Mouse (Mus musculus): ENCODE data around the gene Inpp5a.
"Not testable (repeated sequence)": the region's sequence is repeated elsewhere in the genome, so short reads cannot be mapped to it uniquely, and the experiment has no call there.

Inpp5a gene

DNA sequence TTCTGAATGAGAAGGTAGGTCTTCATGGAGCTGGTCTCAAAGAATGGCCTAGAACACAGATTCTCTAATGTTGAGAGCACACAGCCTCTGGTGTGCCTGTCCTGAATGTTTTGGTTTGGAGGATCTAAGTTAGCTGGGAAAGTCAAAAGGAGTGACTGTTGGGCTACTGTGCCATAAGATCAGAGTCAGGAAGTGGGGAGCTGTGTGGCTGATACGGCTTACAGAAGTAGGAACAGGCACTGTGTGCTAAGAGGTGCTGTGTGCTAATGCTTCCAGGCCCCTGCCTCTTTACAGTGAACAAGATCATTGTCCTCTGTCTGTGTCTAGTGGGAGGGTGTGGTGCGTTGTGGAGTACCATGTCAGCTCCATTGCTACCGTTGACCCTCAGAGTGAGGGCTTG lies 12.0 kb downstream of the Inpp5a start:
- no peak for DNase-seq (ENCODE audit: low read depth)

DNA sequence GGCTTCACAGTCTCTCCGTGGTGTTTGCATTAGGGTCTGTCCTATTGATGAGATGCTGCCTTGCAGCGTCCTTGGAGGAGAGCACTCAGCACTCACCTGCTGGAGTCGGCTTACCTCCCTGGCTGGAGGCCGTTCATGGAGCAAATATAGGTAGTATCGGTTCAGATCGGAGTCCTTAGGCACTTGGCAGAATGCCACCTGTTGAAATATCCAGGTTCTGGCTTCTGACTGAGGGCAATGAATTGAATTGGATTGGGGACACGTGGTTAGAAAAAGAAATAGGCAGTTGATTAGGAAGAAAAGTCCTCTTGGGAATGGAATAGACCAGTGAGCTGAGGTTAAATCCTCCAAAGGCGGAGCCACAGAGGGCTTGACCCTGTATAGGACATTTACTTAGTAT lies 12.9 kb downstream of the Inpp5a start:
- DNase-seq (ENCODE audit: low read depth), result no peak

DNA sequence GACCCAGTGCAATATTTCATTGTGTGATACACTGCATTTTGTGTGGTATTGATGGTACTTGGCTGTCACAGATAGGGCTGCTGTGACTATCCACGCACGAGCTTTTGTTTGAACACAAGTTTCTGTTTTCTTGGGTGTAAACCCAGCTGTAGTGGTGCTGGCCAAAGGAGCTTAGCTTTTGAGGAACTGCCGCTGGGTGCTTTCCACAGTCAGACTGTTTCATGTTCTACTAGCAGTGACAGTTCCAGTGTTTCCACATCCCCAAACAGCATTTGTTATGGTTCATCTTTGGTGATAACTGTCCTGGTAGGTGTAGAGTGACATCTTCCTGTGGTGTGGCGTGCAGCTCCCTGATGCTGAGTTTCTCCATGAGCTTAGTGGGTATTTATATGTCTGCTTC lies 13.8 kb downstream of the Inpp5a start:
- DNase-seq (ENCODE audit: low read depth), result no peak

DNA sequence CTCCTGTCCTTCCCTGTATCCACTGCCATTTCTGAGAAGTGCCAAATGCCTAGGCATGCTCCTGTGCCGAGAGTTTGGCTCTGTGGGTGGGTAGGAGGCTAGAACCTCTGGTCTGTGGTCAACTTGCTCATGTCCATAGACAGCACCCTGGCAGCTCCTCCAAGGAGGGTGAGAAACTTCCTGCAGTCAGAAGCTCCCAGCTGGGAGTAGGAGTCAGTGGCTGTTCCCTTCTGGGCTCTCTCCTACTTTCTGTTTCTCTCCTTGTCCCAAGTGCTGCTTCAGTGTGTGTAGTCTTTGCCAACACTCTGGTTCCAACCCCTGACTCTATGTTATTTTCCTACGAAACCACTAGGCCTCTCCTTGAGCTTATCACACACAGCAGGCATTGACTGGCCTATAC lies 17.7 kb downstream of the Inpp5a start:
- no peak for DNase-seq (ENCODE audit: low read depth)

DNA sequence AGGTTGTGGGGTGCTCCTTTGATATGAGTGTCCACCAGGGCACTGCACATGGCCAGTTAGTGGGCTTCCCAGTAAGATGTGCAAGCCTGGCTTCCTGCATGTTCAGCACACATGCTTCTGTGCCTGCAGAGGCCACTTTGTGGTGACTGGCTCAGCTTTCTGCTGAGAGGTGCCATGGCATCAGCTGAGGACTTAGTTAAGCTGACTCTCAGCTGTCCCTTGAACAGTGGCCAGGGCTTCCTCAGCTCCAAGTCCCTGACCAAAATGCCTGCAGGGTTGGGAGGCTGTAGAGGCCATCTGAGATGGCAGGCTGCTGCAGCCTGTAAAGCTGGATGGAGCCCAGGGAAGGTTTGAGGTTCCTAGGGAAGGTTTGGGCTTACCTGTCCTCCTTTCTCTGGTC lies 19.1 kb downstream of the Inpp5a start:
- DNase-seq (ENCODE audit: low read depth), result no peak

DNA sequence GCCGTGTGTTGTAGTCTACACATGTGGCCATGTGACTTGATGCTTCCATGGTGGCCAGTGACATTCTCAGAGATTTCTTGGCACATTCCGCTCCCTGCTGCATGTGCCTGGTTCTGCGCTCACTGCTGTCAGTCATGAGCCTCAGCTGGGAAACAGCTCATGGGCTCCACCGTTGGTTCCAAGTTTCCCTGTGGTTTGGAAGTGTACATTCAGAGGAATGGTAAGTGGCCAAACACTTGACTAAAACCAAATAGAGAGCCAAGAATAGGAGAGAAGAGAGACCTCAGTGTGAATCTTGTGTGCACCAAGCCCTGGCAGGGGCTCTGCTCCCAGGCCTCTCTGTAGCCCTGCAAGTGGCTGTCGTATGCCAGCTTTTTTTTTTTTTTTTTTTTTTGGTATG lies 21.0 kb downstream of the Inpp5a start:
- peak; percentile 74 for DNase-seq (ENCODE audit: low read depth)

DNA sequence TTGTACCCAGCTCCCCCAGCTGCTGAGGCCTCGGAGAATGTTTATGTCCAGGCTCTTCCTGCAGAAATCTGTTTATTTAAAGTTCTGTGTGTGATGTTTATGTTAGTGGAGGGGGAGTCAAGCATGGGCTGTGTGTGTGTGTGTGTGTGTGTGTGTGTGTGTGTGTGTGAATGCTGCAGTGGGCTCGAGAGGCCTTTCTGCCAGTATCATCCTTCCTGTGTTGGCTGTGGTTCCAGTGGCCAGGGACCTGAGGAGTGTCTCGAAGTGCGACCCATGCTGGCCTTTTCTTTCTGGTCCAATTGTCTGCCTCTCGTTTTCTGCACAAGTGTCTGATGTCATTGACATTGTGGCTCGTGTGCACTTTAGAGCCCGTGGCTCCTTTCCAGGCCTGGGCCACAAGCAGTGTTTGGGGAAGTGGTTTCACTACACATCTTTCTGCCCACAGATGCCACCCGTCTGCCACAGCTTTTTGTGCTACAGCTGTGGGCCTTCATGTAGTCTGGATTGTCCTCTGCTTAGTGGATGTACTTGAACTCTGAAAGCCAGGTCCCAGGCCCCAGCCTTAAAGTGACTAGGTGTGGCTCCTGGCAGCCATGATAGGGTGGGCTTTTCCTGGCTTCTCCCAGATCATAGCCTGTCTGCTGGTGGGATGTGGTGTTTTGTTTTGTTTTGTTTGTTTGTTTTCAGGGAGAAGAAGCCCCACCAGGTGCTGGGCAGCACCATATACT lies 23.5 kb downstream of the Inpp5a start:
- DNase-seq (ENCODE audit: low read depth), result peak; percentile 17

DNA sequence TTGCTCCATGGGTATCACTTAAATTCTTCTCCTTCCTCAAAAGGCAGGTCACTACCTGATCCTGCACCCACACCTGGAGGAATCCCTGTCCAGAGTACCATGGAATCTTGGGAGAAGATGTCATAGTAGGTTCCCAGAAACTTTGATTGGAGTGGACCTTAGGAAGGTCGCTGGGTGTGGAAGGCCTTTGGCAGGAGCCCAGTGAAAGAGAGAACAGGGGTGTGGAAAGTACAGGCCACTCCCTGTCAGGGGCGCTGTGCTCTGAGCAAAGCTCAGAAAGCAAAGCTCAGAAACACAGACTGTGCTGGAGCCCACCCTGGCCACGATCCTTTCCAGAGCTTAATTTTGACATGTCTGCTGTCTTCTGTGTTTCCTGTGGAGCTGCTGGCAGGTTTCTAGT lies 24.5 kb downstream of the Inpp5a start:
- no peak for DNase-seq (ENCODE audit: low read depth)

DNA sequence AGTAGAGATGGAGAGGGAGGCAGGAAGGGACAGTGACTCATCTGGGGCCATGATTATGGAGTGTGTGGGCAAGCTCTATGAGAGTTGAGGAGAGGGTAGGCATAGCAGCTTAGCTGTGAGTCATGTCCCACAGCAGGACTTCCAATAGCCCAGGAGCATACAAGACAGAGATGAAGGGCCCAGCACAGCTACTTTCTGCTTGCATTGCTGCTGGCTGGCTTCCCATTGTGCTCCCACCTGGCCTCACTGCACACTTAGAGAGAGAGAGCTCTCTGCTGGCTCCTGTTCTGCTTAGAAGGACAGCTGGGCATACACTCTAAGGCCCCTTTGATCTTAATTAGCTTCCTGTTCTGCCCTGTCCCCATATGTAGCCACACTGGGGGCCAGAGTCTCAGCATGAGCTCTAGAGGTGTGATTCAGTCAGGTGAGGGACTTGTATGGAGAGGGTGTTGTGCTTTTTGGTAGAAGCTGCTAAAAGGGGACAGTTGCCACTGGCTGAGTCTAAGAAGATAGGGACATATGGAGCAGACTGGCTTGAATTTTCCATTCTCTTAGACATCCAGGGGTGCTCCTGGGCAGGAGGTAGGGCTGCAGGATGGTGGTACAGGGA lies 26.8 kb downstream of the Inpp5a start:
- DNase-seq (ENCODE audit: low read depth), result no peak

DNA sequence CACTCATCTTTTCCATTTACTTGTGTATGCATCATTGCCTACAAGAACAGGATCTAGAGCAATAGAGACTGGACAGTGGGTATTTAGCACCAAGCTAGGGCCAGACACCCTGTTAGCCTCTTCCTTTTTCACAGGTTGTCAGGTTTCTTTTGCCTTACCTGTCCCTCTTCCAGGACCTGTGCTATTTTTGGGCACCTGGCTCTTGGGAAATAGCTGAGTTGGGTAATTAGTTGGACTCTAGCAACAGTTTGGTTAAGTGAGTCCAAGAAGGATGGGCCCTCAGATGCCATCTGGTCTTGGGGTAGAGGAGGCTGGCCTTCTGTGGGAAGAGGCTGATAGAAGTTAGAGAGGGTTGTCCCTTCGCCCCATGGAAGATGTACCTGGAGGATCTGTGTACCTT lies 29.5 kb downstream of the Inpp5a start:
- DNase-seq (ENCODE audit: low read depth), result no peak

DNA sequence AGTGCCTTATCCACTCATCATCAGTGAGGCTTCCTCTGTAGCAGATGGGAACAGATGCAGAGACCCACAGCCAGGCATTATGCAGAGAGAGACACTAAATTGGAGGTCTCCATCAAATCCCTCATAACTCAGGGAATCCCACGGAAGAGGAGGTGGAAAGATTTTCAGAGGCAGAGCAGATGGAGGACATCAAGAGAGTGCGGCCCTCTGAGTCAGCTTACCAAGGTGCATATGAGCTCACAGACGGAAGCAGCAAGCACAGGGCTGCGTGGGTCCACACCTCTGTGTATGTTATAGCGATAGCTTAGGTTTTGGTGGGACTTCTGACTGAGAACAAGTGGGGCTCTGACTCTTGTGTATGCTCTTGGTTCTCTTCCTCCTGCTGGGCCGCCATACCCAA lies 33.9 kb downstream of the Inpp5a start:
- no peak for DNase-seq (ENCODE audit: low read depth)

DNA sequence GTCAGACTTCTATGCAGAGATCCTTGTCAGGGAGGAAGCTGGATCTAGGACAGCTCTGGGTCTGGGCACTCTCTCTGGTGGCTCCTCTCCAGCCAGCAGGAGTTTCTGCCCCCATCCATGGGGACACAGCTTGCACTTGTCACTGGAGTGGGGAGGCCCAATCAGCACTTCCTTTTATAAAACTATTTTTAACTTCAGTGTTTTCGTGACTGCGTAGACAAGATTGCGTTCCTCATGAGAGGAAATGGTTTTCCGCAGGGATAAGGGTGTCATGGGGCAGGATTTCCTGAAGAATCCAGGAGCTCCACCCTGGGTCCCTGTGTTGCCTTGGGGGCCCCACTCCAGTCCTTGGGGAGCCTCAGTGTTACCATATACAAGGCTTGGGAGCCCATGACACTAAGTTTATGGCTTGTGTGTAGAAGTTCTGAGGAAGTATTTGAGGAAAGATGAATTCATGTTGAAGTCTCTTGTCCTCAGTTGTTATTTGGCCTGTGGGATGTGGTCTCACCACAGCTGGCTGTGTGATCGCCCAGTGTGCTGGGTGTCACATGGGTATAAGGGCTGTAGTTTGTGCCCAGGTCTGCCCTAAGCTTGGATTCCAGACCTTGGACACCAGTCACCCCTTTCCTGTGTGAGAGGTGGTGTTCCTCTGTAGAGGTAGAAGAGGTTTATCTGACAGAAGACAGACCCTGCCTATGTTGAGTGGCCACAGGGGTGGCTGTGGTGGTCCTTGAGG lies 45.4 kb downstream of the Inpp5a start:
- no peak for DNase-seq (ENCODE audit: low read depth)

DNA sequence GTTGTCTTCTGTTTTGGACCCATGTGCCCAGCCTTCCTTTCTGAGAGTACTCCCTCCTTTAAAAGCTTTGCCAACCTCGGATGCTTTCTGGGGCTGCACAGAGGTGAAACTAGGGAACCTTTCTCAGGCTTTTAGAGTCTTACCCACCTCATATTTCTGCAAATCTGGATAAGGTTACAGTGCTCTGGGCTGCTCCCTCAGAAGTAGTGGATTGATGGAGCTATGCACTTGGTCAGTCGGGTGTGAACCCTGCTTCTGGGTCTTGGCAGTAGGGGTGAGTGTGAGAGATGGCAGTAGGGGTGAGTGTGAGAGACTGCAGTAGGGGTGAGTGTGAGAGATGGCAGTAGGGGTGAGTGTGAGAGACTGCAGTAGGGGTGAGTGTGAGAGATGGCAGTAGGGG lies 46.0 kb downstream of the Inpp5a start:
- not testable (repeated sequence) for DNase-seq (ENCODE audit: low read depth)

DNA sequence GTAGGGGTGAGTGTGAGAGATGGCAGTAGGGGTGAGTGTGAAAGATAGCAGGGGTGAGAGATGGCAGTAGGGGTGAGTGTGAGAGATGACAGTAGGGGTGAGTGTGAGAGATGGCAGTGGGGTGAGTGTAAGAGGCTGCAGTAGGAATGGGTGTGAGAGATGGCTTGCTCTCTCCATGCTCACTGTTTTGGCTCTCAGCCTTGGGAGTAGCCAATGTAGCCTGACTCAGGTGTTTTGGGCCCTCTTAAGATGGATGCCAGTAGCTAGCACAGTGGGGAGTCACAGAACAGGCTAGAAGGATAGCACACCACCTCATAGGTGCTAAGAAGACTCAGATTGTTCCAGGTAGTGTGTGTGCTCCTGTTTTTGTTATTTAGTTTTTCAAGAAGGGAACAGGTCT lies 46.8 kb downstream of the Inpp5a start:
- no peak for DNase-seq (ENCODE audit: low read depth)

DNA sequence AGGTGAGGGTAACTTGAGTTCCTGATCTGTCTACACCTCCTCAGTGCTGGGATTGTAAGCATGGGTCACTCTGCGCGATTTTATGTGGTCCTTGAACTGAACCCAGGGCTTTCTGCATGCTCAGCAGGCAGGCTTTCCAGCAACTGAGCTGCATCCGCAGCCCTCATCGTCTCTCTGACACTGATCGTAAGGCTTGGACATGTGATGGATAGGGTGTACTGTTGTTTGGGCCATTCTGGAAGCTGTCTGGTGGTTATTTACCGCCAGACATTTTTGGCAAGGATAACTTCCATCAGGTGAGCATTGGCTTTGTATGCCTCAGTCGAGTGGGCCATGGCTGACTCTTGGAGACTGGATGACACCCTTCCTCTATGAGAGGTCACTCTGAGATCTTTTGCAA lies 48.0 kb downstream of the Inpp5a start:
- DNase-seq (ENCODE audit: low read depth), result no peak

DNA sequence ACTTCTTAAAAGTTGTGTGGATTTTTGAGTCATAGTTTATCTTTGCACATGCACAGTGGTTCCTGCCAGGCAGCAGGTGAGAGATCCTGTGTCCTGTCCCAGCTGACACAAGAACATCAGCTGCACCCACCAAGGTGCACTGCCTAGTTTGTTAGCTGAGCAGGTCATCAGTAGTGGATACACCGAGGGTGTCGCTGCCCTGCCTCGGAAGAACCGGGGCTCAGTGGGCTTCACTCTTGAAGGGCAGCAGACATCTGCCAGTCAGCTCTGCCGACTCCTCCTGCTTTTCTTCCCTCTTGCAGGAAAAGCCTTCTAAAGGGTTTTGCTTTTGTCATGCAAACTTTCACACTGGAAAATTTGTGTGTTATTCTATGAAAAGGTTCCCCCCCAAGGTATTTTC lies 48.6 kb downstream of the Inpp5a start:
- no peak for DNase-seq (ENCODE audit: low read depth)

DNA sequence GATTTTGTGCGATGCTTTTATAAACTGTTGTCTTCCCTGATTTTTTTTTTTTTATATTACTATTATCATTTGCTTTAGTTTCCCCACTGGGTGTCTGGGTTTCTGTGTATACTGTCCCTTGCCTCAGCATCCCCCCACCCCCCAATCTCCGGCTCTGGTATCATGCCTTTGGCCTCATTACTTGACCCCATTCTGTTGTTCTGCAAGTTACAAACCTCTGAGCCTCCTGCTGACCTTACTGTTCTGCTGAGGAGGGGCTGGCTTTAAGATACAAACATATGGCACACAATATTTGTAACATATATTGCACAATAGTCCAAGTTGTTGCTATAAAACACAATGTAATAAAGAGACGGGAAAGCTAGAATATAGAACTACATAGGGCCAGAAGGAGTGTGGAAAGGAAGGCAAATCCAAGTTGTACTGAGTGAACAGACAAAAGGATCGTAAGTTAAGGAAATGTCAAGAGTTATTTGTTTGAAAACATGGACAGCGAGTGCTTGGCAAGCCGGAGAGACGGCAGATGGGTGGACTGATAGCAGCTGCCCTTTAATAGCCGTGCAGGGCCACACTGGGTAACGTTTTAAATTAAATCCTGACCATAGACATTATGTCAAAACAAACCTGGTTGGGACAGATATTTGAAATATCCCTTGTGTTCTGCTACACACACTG lies 49.2 kb downstream of the Inpp5a start:
- no peak for DNase-seq (ENCODE audit: low read depth)

DNA sequence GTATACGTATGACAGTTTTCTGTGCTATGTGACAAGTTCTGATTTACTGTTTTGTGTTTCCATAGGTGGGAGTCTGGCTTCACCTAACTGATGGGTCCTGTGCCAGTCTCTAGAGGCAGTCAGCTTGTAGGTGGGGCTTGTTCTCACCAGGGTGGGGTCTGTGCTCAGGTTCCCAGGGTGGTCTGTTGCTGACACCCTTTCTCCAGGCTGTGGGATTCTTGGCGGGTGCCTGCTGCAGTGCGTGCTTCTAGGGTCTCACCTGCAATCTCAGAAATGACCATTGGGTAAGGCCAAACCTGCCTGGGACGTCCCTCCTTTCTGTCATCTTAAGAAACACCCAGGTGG lies 49.7 kb downstream of the Inpp5a start:
- no peak for DNase-seq (ENCODE audit: low read depth)

DNA sequence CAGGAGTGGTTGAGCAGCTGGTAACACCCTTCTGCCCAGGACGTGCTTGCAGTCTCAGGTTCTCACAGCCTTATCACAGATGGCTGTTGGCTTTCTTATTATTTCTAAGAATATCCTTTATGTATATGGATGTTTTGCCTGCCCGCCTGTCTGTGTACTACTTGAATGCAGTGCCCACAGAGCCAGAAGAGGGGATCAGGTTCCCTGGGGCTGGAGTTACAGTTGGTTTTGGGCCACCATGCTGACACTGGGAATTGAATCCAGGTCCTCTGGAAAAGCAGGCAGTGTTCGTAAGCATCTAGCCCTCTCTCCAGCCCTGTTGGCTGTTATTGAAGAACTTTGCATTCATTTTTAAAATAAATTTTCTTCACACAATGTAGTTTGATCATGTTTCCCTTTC lies 50.1 kb downstream of the Inpp5a start:
- no peak for DNase-seq (ENCODE audit: low read depth)

DNA sequence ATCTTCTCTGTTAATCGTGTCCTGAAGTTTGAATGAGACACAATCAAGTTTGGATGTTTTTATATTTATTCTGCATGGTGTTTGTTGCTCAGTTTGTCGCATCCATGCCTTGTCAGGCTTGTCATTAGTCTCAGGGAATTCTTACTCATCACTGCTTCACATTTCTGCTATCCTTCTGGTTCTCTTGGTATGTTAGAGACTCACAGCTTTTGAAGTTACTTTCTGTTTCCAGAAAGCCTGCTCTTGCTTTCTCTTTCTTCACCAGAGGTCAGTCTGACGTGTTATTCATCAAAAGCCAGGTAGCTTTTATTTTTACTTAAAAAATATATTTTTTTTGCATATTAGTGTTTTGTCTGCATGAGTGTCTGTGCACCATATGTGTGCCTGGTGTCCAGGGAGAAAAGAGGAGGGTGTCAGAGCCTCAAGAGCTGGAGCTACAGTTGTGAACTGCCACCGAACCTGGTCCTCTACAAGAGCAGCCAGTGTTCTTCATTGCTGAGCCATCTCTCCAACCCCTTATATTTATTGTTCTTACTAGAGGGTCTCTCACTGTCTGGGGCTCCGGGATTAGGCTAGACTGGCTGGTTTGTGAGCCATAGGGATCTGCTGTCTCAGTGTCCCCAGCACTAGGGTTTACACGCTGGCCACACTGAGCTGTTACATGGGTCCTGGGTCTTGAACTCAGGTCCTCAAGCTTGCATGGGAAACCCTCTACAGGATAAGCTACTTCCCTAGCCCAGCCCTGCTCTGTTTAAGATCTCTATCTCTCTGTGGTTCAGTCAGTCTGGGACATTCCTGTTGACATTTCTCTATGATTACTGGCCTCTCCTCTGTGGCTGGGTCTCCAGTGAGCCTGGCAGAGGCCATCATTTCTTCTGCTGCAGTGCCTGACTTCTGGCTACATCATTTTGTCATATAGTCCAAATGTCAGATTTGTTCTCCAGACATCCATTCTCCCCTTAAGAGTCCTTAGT lies 51.3 kb downstream of the Inpp5a start:
- no peak for DNase-seq (ENCODE audit: low read depth)

DNA sequence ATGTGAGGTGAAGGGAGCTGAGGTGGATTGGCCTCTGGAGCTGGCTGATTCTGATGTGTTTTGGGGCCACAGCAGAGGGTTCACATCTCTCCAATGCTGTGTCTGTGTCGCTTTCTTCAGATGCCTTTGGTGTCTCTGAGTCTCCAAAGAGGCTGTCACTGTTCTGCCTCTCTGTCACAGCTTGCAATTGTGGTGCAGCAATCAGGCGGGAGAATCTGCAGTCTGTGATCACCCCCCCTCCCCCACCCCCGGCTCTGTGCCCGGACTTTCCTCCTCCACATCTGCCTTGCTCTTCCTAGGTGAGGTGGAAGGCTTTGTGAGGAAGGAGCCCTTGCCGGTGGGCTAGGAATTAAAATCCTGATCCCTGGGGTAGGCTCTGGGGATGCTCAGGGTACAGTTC lies 52.1 kb downstream of the Inpp5a start:
- DNase-seq (ENCODE audit: low read depth), result no peak

DNA sequence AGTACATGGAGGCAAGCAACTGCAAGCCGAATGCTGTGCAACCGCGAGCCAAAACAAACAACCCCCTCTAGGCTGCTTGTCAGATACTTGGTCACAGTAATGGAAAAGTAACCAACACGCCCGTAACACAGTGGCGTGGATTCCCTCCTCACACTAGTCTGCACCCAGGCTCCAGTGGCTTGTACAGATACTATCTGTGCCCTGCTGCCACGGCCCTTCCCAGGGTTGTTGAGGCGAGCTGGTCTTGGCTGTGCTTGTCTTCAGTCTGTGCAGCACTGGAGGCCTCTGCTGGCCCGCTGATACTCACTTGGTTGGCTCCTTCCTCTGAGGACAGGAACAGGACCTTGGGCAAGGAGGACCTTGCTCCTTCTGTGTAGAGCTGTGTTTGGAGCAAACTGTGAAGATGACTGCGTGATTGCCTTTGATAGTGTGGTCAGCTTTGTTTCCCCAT lies 52.9 kb downstream of the Inpp5a start:
- DNase-seq (ENCODE audit: low read depth), result peak; percentile 15
